Mouse (Mus musculus) forebrain, embryonic 14.5 days (tissue): ENCODE measurements around the gene Gm45021. TPM values are rescaled to one million over a fixed set of nuclear protein-coding genes. Genes with fewer than 3 reads are reported as not detected.

ENCODE experiments used
- ATAC-seq: fragments of 200-750 bp; cut with Nextera tagmentation; 2 replicates; pipeline ENCODE4 v1.8.0; 2017; ENCODE audit warnings: mild to moderate bottlenecking, moderate library complexity
- DNase-seq: peaks from one replicate; pipeline ENCODE4 v3.0.0-alpha.2; 2015; ENCODE audit warnings: low spot score
- H3K27ac ChIP-seq: fragments of 300-500 bp; sonication (generic); 2 replicates; pipeline ENCODE4 v1.5.1; 2014; ENCODE audit warnings: low read depth, mild to moderate bottlenecking, control low read depth, low read length, moderate library complexity
- H3K27me3 ChIP-seq: fragments of 300-500 bp; sonication (generic); replicated peaks from 2 replicates; pipeline ENCODE4 v1.6.1; 2014; ENCODE audit warnings: low read length, control low read depth, mixed read lengths; ENCODE audit not compliant: control insufficient read depth, insufficient read depth
- H3K36me3 ChIP-seq: fragments of 300-500 bp; sonication (generic); 2 replicates; pipeline ENCODE4 v1.6.1; 2014; ENCODE audit warnings: low read length, control low read depth; ENCODE audit not compliant: control insufficient read depth, insufficient read depth
- H3K4me1 ChIP-seq: fragments of 300-500 bp; sonication (generic); 2 replicates; pipeline ENCODE4 v1.6.1; 2014; ENCODE audit warnings: antibody characterized with exemption, low read length, control low read depth; ENCODE audit not compliant: control insufficient read depth, insufficient read depth
- H3K4me2 ChIP-seq: fragments of 300-500 bp; sonication (generic); 2 replicates; pipeline ENCODE4 v1.6.1; 2014; ENCODE audit warnings: mild to moderate bottlenecking, control low read depth, low read length
- H3K4me3 ChIP-seq: fragments of 300-500 bp; sonication (generic); 2 replicates; pipeline ENCODE4 v1.5.1; 2014; ENCODE audit warnings: low read depth, low read length, control low read depth
- H3K9ac ChIP-seq: fragments of 300-500 bp; sonication (generic); 2 replicates; pipeline ENCODE4 v1.6.1; 2014; ENCODE audit warnings: mild to moderate bottlenecking, low read length, control low read depth, moderate library complexity
- H3K9me3 ChIP-seq: fragments of 300-500 bp; sonication (generic); replicated peaks from 2 replicates; pipeline ENCODE4 v1.6.1; 2016; ENCODE audit warnings: low read length, control low read depth, mixed read lengths; ENCODE audit not compliant: control insufficient read depth
- WGBS: fragments of 180-500 bp; shearing (Covaris S2); extraction: QIAGEN DNeasy Blood & Tissue Kit; methylation state at CpG from one replicate; pipeline ENCODE4 v1.1.7; 2014; 5-methylcytosine and 5-hydroxymethylcytosine counted together
- polyA plus RNA-seq: library from polyadenylated mRNA; unstranded; fragments of >200 nt; fragmentation: Nextera tagmentation; extraction: Ambion mirVana; gene quantifications from 2 replicates; pipeline ENCODE4 v1.2.1, GENCODE M21; 2014

The Gm45021 gene
- polyA plus RNA-seq, 1 experiment from 2014 or later: not detected

GRCm38 (mm10) chr6:48552918-48553317 lies 36.5 kb upstream of the Gm45021 start:
- H3K27me3 ChIP-seq: no peaks in the 10 kb centered on the region; the same call in 1 of the 2 replicates
- peaks cover 8% of the 10 kb centered on the region for H3K4me1 ChIP-seq
- H3K27ac ChIP-seq: no peak overlapping the region
- 76% methylated on average over 4 of the region's 4 CpGs for WGBS
- H3K4me3 ChIP-seq: no peak overlapping the region
- H3K4me2 ChIP-seq: no peak overlapping the region
- H3K9me3 ChIP-seq: no peaks in the 10 kb centered on the region
- no peak for DNase-seq
- H3K36me3 ChIP-seq: peaks cover under 1% of the 10 kb centered on the region; the same call in 1 of the 2 replicates
- no peak overlapping the region for H3K9ac ChIP-seq
- no peak for ATAC-seq

GRCm38 (mm10) chr6:48553819-48554218 lies 35.6 kb upstream of the Gm45021 start:
- Histone ChIP-seq H3K36me3 (peaks cover 5% of the 10 kb centered on the region; the same call in 1 of the 2 replicates), H3K4me3 (peak overlapping the region; percentile 39), H3K9me3 (no peaks in the 10 kb centered on the region), H3K9ac (peak overlapping the region; percentile 77), H3K4me1 (peaks cover 8% of the 10 kb centered on the region), H3K4me2 (peak overlapping the region; percentile 75), H3K27me3 (no peaks in the 10 kb centered on the region; the same call in 1 of the 2 replicates), H3K27ac (peak overlapping the region; percentile 97)
- DNase-seq (no peak), ATAC-seq (no peak; the same call in 1 of the 2 replicates)
- WGBS: 78% methylated on average over 4 of the region's 4 CpGs

- peaks cover 8% of the 10 kb centered on the region for H3K4me1 ChIP-seq
- peaks cover 8% of the 10 kb centered on the region; the same call in 1 of the 2 replicates for H3K36me3 ChIP-seq
- under 1% methylated on average over 39 of the region's 39 CpGs for WGBS
- peak within 1 kb of the TSS; percentile 39 for H3K4me3 ChIP-seq
- H3K9me3 ChIP-seq: no peaks in the 10 kb centered on the region
- peak within 1 kb of the TSS; percentile 75 for H3K4me2 ChIP-seq
- peak within 1 kb of the TSS; percentile 97 for H3K27ac ChIP-seq
- peak within 1 kb of the TSS; percentile 77 for H3K9ac ChIP-seq
- DNase-seq: peak; percentile 99
- peak; percentile 95 for ATAC-seq
- H3K27me3 ChIP-seq: no peaks in the 10 kb centered on the region; the same call in 1 of the 2 replicates
Observed at GRCm38 (mm10) chr6:48554280-48555103, 34.9 kb upstream of the Gm45021 start, which contains the start of gene Lrrc61. Gene Lrrc61 (plus strand): TSS chr6:48554796.

GRCm38 (mm10) chr6:48555104-48555890 lies 34.1 kb upstream of the Gm45021 start:
- H3K9ac ChIP-seq: peak overlapping the region; percentile 77
- H3K4me2 ChIP-seq: peak overlapping the region; percentile 75
- WGBS: 25% methylated on average over 14 of the region's 14 CpGs
- H3K36me3 ChIP-seq: peaks cover 9% of the 10 kb centered on the region; the same call in 1 of the 2 replicates
- no peaks in the 10 kb centered on the region; the same call in 1 of the 2 replicates for H3K27me3 ChIP-seq
- no peaks in the 10 kb centered on the region for H3K9me3 ChIP-seq
- peak; percentile 95 for DNase-seq
- peak overlapping the region; percentile 39 for H3K4me3 ChIP-seq
- peak; percentile 87 for ATAC-seq
- peaks cover 8% of the 10 kb centered on the region for H3K4me1 ChIP-seq
- H3K27ac ChIP-seq: peak overlapping the region; percentile 97

- peaks cover 12% of the 10 kb centered on the region; the same call in 1 of the 2 replicates for H3K36me3 ChIP-seq
- H3K9me3 ChIP-seq: no peaks in the 10 kb centered on the region
- no peak overlapping the region for H3K27ac ChIP-seq
- DNase-seq: no peak
- 89% methylated on average over 3 of the region's 3 CpGs for WGBS
- peaks cover 8% of the 10 kb centered on the region for H3K4me1 ChIP-seq
- ATAC-seq: no peak
- peak overlapping the region; percentile 75 for H3K4me2 ChIP-seq
- no peak overlapping the region for H3K4me3 ChIP-seq
- no peak overlapping the region for H3K9ac ChIP-seq
- no peaks in the 10 kb centered on the region; the same call in 1 of the 2 replicates for H3K27me3 ChIP-seq
Observed at GRCm38 (mm10) chr6:48555956-48556355, 33.5 kb upstream of the Gm45021 start.

- WGBS: 92% methylated on average over 4 of the region's 4 CpGs
- Histone ChIP-seq H3K27me3 (no peaks in the 10 kb centered on the region), H3K4me3 (no peak overlapping the region), H3K4me2 (no peak overlapping the region), H3K4me1 (no peaks in the 10 kb centered on the region; the same call in 1 of the 2 replicates), H3K36me3 (0 out of 2 replicates have a peak, but pooled peaks cover 19% of the 10 kb centered on the region), H3K9me3 (no peaks in the 10 kb centered on the region), H3K27ac (no peak overlapping the region), H3K9ac (no peak overlapping the region)
- DNase-seq (no peak), ATAC-seq (no peak)
Observed at GRCm38 (mm10) chr6:48565693-48566310, 23.6 kb upstream of the Gm45021 start.

- no peak for ATAC-seq
- Histone ChIP-seq H3K9ac (no peak overlapping the region), H3K27ac (no peak overlapping the region), H3K9me3 (no peaks in the 10 kb centered on the region), H3K27me3 (no peaks in the 10 kb centered on the region), H3K4me1 (no peaks in the 10 kb centered on the region; the same call in 1 of the 2 replicates), H3K4me3 (no peak overlapping the region), H3K36me3 (0 out of 2 replicates have a peak, but pooled peaks cover 17% of the 10 kb centered on the region), H3K4me2 (no peak overlapping the region)
- DNase-seq: no peak
- WGBS: 39% methylated on average over 5 of the region's 5 CpGs
Observed at GRCm38 (mm10) chr6:48566312-48566711, 23.1 kb upstream of the Gm45021 start.
